ENCODE assay signal across 12 mouse cellular contexts in genomic region chr10:80791476-80792174, GRCm38 (mm10). TPM values are rescaled to one million over a fixed set of nuclear protein-coding genes. Genes with fewer than 3 reads are reported as not detected.
DNase-seq lines count a peak whose midpoint lies in the region; ATAC-seq and TF ChIP-seq lines count a peak whose summit lies in the region.
"Had no signal": no experiment of that assay in that cellular context is flagged by ENCODE, and none has a peak within 500 bp of the region (broad histone marks: within the 10 kb centered on the region; RNA-seq: fewer than 3 reads in every experiment).

No protein-coding gene starts in this region.

- peak overlapping the region; percentile 44 for H3K27ac ChIP-seq in forebrain, embryonic 13.5 days
- no peak overlapping the region for H3K27ac ChIP-seq in forebrain, embryonic 11.5 days (ENCODE audit: low read depth, low read length)
- peak overlapping the region; percentile 74 for H3K27ac ChIP-seq in left cerebral cortex, adult 2 months
- peak overlapping the region; percentile 78 for H3K27ac ChIP-seq in heart, embryonic 13.5 days (replicated peaks)
- H3K27ac ChIP-seq: hindbrain, embryonic 15.5 days had no signal

- H3K4me3 ChIP-seq in forebrain, embryonic 13.5 days, result no peak overlapping the region
- H3K4me3 ChIP-seq in forebrain, embryonic 11.5 days (ENCODE audit: low read depth, low read length), result no peak overlapping the region
- H3K4me3 ChIP-seq in left cerebral cortex, adult 2 months, result no peak overlapping the region
- peak overlapping the region; percentile 66 for H3K4me3 ChIP-seq in E14TG2a.4 (replicated peaks; ENCODE audit: low read length)
- H3K4me3 ChIP-seq in heart, embryonic 13.5 days, result no peak overlapping the region
- H3K4me3 ChIP-seq: hindbrain, embryonic 15.5 days had no signal

- intact Hi-C loops in left cerebral cortex, adult 2 months (cut with DNase I), result no loop called here
- intact Hi-C loops in left cerebral cortex, postnatal 4 days (cut with DNase I), result no loop called here

- TF ChIP-seq CTCF in left cerebral cortex, adult 2 months (IDR thresholded peaks at IDR 0.05), result no peak; the same call in 1 of the 2 replicates
- no peak for TF ChIP-seq CTCF in E14TG2a.4 (conservative IDR thresholded peaks at IDR 0.05; ENCODE audit: low read length)

- H3K9me3 ChIP-seq in forebrain, embryonic 13.5 days (replicated peaks), result no peaks in the 10 kb centered on the region
- no peaks in the 10 kb centered on the region for H3K9me3 ChIP-seq in forebrain, embryonic 11.5 days (ENCODE audit: control insufficient read depth, low read length)
- H3K9me3 ChIP-seq in E14TG2a.4 (ENCODE audit: low read length), result no peaks in the 10 kb centered on the region
- H3K9me3 ChIP-seq in heart, embryonic 13.5 days, result no peaks in the 10 kb centered on the region
- H3K9me3 ChIP-seq: hindbrain, embryonic 15.5 days had no signal

- peaks cover 9% of the 10 kb centered on the region for H3K4me1 ChIP-seq in forebrain, embryonic 13.5 days
- H3K4me1 ChIP-seq in forebrain, embryonic 11.5 days (replicated peaks; ENCODE audit: control insufficient read depth, insufficient read depth, low read length), result peaks cover 2% of the 10 kb centered on the region; the same call in 1 of the 2 replicates
- H3K4me1 ChIP-seq in E14TG2a.4 (replicated peaks; ENCODE audit: low read depth, low read length), result peaks cover 71% of the 10 kb centered on the region
- peaks cover 29% of the 10 kb centered on the region for H3K4me1 ChIP-seq in heart, embryonic 13.5 days

- WGBS in forebrain, embryonic 13.5 days, result 82% methylated on average over 33 of the region's 33 CpGs
- WGBS in forebrain, embryonic 11.5 days, result 84% methylated on average over 33 of the region's 33 CpGs
- WGBS in heart, embryonic 13.5 days, result 55% methylated on average over 33 of the region's 33 CpGs

- no peak for ATAC-seq in forebrain, embryonic 13.5 days
- no peak for ATAC-seq in forebrain, embryonic 11.5 days (replicated peaks; ENCODE audit: low FRiP score)
- ATAC-seq in heart, embryonic 13.5 days (ENCODE audit: extremely low read depth, insufficient number of reproducible peaks, low FRiP score, low TSS enrichment), result peak; percentile 45; the same call in 1 of the 2 replicates

- H3K27me3 ChIP-seq in forebrain, embryonic 13.5 days, result no peaks in the 10 kb centered on the region
- H3K27me3 ChIP-seq in forebrain, embryonic 11.5 days (ENCODE audit: control insufficient read depth, insufficient read depth, low read length), result no peaks in the 10 kb centered on the region
- H3K27me3 ChIP-seq in E14TG2a.4 (ENCODE audit: insufficient read depth, low read length), result no peaks in the 10 kb centered on the region
- H3K27me3 ChIP-seq in heart, embryonic 13.5 days (replicated peaks), result no peaks in the 10 kb centered on the region
- H3K27me3 ChIP-seq: CH12.LX; hindbrain, embryonic 15.5 days had no signal

- peaks cover 98% of the 10 kb centered on the region for H3K36me3 ChIP-seq in forebrain, embryonic 13.5 days (ENCODE audit: poor library complexity, severe bottlenecking)
- peaks cover 39% of the 10 kb centered on the region for H3K36me3 ChIP-seq in forebrain, embryonic 11.5 days (ENCODE audit: control insufficient read depth, insufficient read depth, low read length)
- peaks cover 91% of the 10 kb centered on the region for H3K36me3 ChIP-seq in E14TG2a.4 (ENCODE audit: insufficient read depth, low read length)
- H3K36me3 ChIP-seq in heart, embryonic 13.5 days, result peaks cover 100% of the 10 kb centered on the region

- no peak overlapping the region for H3K9ac ChIP-seq in forebrain, embryonic 13.5 days
- no peak overlapping the region for H3K9ac ChIP-seq in forebrain, embryonic 11.5 days (ENCODE audit: low read length)
- peak overlapping the region; percentile 55 for H3K9ac ChIP-seq in heart, embryonic 13.5 days
- H3K9ac ChIP-seq: hindbrain, embryonic 15.5 days had no signal

- DNase-seq in forebrain, embryonic 11.5 days (ENCODE audit: low spot score), result no peak
- peak in 1 of 2 experiments; percentile 57 for DNase-seq in left cerebral cortex, adult 2 months (ENCODE audit: extremely low spot score in 1 of 2, low spot score in 2 of 2)
- DNase-seq in left cerebral cortex, postnatal 4 days, result no peak
- DNase-seq in urinary bladder, postnatal 4 days (ENCODE audit: low spot score in 2 of 2), result no peak
- DNase-seq in layer of hippocampus, adult 9-10 months (ENCODE audit: low spot score), result no peak
- DNase-seq: lung, postnatal 36 days; right cerebral cortex, postnatal 25 days had no signal

- H3K4me2 ChIP-seq in forebrain, embryonic 13.5 days, result no peak overlapping the region
- no peak overlapping the region for H3K4me2 ChIP-seq in forebrain, embryonic 11.5 days (ENCODE audit: low read depth, low read length, severe bottlenecking)
- H3K4me2 ChIP-seq in heart, embryonic 13.5 days, result peak overlapping the region; percentile 18; the same call in 1 of the 2 replicates
- H3K4me2 ChIP-seq: hindbrain, embryonic 15.5 days had no signal

RNA-seq across cellular contexts. Expression of gene Sf3a2, which starts 6.4 kb away (rescaled TPM):
- 63.5 and 67.3 TPM in 2 replicates for polyA plus RNA-seq in forebrain, embryonic 13.5 days (2015; fragmentation: Nextera tagmentation; extraction: Ambion mirVana)
- 116 and 119 TPM in 2 replicates for polyA plus RNA-seq in forebrain, embryonic 11.5 days (2014; fragmentation: Nextera tagmentation; extraction: Ambion mirVana)
- 10 to 100 TPM; 42.0 to 48.7 TPM for total RNA-seq in left cerebral cortex, adult 2 months (2021)
- 10 to 100 TPM; 58.0 to 58.2 TPM for total RNA-seq in left cerebral cortex, postnatal 4 days (2021)
- 46.3 and 53.4 TPM in 2 replicates for polyA plus RNA-seq in heart, embryonic 13.5 days (2015; fragmentation: Nextera tagmentation; extraction: Ambion mirVana)

RNA-seq across cellular contexts. Expression of gene Plekhj1, which starts 6.8 kb away (rescaled TPM):
- polyA plus RNA-seq in forebrain, embryonic 13.5 days (2015; fragmentation: Nextera tagmentation; extraction: Ambion mirVana), result 141 and 151 TPM in 2 replicates
- polyA plus RNA-seq in forebrain, embryonic 11.5 days (2014; fragmentation: Nextera tagmentation; extraction: Ambion mirVana), result 160 and 163 TPM in 2 replicates
- total RNA-seq in left cerebral cortex, adult 2 months (2021), result 10 to 100 TPM; 68.2 to 71.0 TPM
- 10 to 100 TPM; 73.2 to 86.2 TPM for total RNA-seq in left cerebral cortex, postnatal 4 days (2021)
- polyA plus RNA-seq in heart, embryonic 13.5 days (2015; fragmentation: Nextera tagmentation; extraction: Ambion mirVana), result 79.6 and 86.5 TPM in 2 replicates

RNA-seq across cellular contexts. Expression of gene Amh, which starts 13.4 kb away (rescaled TPM):
- 0.13 TPM in 1 of 2 replicates, not detected in the other for polyA plus RNA-seq in forebrain, embryonic 13.5 days (2015; fragmentation: Nextera tagmentation; extraction: Ambion mirVana)
- 0.15 and 0.16 TPM in 2 replicates for polyA plus RNA-seq in forebrain, embryonic 11.5 days (2014; fragmentation: Nextera tagmentation; extraction: Ambion mirVana)
- 1 to 10 TPM; 1.9 to 3.8 TPM for total RNA-seq in left cerebral cortex, adult 2 months (2021)
- 1 to 10 TPM; 1.9 to 2.2 TPM for total RNA-seq in left cerebral cortex, postnatal 4 days (2021)
- polyA plus RNA-seq in heart, embryonic 13.5 days (2015; fragmentation: Nextera tagmentation; extraction: Ambion mirVana), result 0.11 TPM in 1 of 2 replicates, not detected in the other

RNA-seq across cellular contexts. Expression of gene Jsrp1, which starts 21.7 kb away (rescaled TPM):
- polyA plus RNA-seq in forebrain, embryonic 13.5 days (2015; fragmentation: Nextera tagmentation; extraction: Ambion mirVana), result 0.26 TPM in 1 of 2 replicates, not detected in the other
- polyA plus RNA-seq in forebrain, embryonic 11.5 days (2014; fragmentation: Nextera tagmentation; extraction: Ambion mirVana), result 0.47 and 0.59 TPM in 2 replicates
- total RNA-seq in left cerebral cortex, adult 2 months (2021), result 1 to 10 TPM; 5.9 to 7.4 TPM
- total RNA-seq in left cerebral cortex, postnatal 4 days (2021), result under 1 TPM; 0.54 to 0.64 TPM
- 5.7 and 5.9 TPM in 2 replicates for polyA plus RNA-seq in heart, embryonic 13.5 days (2015; fragmentation: Nextera tagmentation; extraction: Ambion mirVana)

RNA-seq across cellular contexts. Expression of gene Oaz1, which starts 34.8 kb away (rescaled TPM):
- polyA plus RNA-seq in forebrain, embryonic 13.5 days (2015; fragmentation: Nextera tagmentation; extraction: Ambion mirVana), result 1,581 and 1,699 TPM in 2 replicates
- polyA plus RNA-seq in forebrain, embryonic 11.5 days (2014; fragmentation: Nextera tagmentation; extraction: Ambion mirVana), result 1,775 and 1,994 TPM in 2 replicates
- total RNA-seq in left cerebral cortex, adult 2 months (2021), result 100 to 1,000 TPM; 476 to 536 TPM
- 100 to 1,000 TPM; 393 to 396 TPM for total RNA-seq in left cerebral cortex, postnatal 4 days (2021)
- polyA plus RNA-seq in heart, embryonic 13.5 days (2015; fragmentation: Nextera tagmentation; extraction: Ambion mirVana), result 2,053 and 2,109 TPM in 2 replicates
